Comparison of ENCODE assay signal across 14 mouse cellular contexts in genomic region chr5:64819390-64819789, GRCm38 (mm10). TPM values are rescaled to one million over a fixed set of nuclear protein-coding genes. Genes with fewer than 3 reads are reported as not detected.
DNase-seq lines count a peak whose midpoint lies in the region; ATAC-seq and TF ChIP-seq lines count a peak whose summit lies in the region.
"Had no signal": no experiment of that assay in that cellular context is flagged by ENCODE, and none has a peak within 500 bp of the region (broad histone marks: within the 10 kb centered on the region; RNA-seq: fewer than 3 reads in every experiment).

No protein-coding gene starts in this region.

- H3K9ac ChIP-seq in heart, adult 2 months (ENCODE audit: low read depth, low read length): no peak overlapping the region
- H3K9ac ChIP-seq: neural tube, embryonic 15.5 days had no signal

- no peak overlapping the region for H3K4me2 ChIP-seq in myocyte (ENCODE audit: low read depth)
- H3K4me2 ChIP-seq: heart, embryonic 11.5 days; neural tube, embryonic 15.5 days had no signal

- peaks cover 15% of the 10 kb centered on the region for H3K79me2 ChIP-seq in heart, adult 2 months (replicated peaks; ENCODE audit: control insufficient read depth, insufficient read depth, low read length)
- H3K79me2 ChIP-seq in myocyte (ENCODE audit: control insufficient read depth, insufficient read depth): peaks cover 59% of the 10 kb centered on the region

- H3ac ChIP-seq in myocyte (ENCODE audit: control insufficient read depth, insufficient read length): no peak overlapping the region

- H3K4me1 ChIP-seq in heart, adult 2 months (ENCODE audit: control insufficient read depth, insufficient read depth, low read length): peaks cover 30% of the 10 kb centered on the region

- H3K4me3 ChIP-seq in heart, adult 2 months: no peak overlapping the region
- no peak overlapping the region for H3K4me3 ChIP-seq in myocyte
- H3K4me3 ChIP-seq: midbrain, embryonic 10.5 days; neural tube, embryonic 15.5 days had no signal

- 39% methylated on average over 6 of the region's 6 CpGs for WGBS in heart, adult 2 months

- H3K36me3 ChIP-seq in heart, adult 2 months (ENCODE audit: control insufficient read depth, insufficient read depth, low read length): peaks cover 37% of the 10 kb centered on the region
- peaks cover 51% of the 10 kb centered on the region for H3K36me3 ChIP-seq in myocyte (ENCODE audit: control insufficient read depth, insufficient read depth)

- no peaks in the 10 kb centered on the region for H3K27me3 ChIP-seq in heart, adult 2 months (ENCODE audit: control insufficient read depth, insufficient read depth, low read length)
- no peaks in the 10 kb centered on the region for H3K27me3 ChIP-seq in myocyte (ENCODE audit: control insufficient read depth, insufficient read depth, insufficient read length)
- H3K27me3 ChIP-seq: CH12.LX; neural tube, embryonic 15.5 days had no signal

- peak overlapping the region; percentile 3; the same call in 1 of the 2 replicates for H3K27ac ChIP-seq in heart, adult 2 months
- H3K27ac ChIP-seq: midbrain, embryonic 10.5 days; neural tube, embryonic 15.5 days had no signal

- peak; percentile 32 to 63 for DNase-seq in heart, adult 2 months
- no peak for DNase-seq in heart, adult 8-10 months (ENCODE audit: low spot score)
- peak; percentile 63 to 73 for DNase-seq in thymus, postnatal 10 days (ENCODE audit: low spot score in 2 of 2)
- DNase-seq in Muller cell, postnatal 12 days (ENCODE audit: inconsistent ontology term): no peak
- no peak for DNase-seq in retina, embryonic 14.5 days (ENCODE audit: low spot score)
- DNase-seq in kidney, postnatal 36 days: no peak
- DNase-seq: layer of hippocampus, postnatal 36 days had no signal

- TF ChIP-seq CTCF in heart, adult 2 months (IDR thresholded peaks at IDR 0.05): 0 out of 2 replicates have a peak, but pooled peaks have one; percentile 7

- peak; percentile 79 for ATAC-seq in common myeloid progenitor, adult 5-6 weeks (replicated peaks; ENCODE audit: low read depth, poor library complexity, severe bottlenecking)
- ATAC-seq: forebrain, embryonic 16.5 days had no signal

- TF ChIP-seq EP300 in heart, adult 2 months (IDR thresholded peaks at IDR 0.05; ENCODE audit: insufficient read depth, low read depth, low read length): no peak

- intact Hi-C loops in heart, adult 2 months (cut with DNase I): no loop called here

- no peak for TF ChIP-seq POLR2A in heart, adult 2 months (IDR thresholded peaks at IDR 0.05; ENCODE audit: insufficient read depth, low read depth, low read length)
- no peak for TF ChIP-seq POLR2A in myocyte (IDR thresholded peaks at IDR 0.05; ENCODE audit: insufficient read length, low read depth)

TF ChIP-seq in myocyte, 11 proteins besides CTCF, POLR2A, EP300 and RAD21:
- TF ChIP-seq MYOG (IDR thresholded peaks at IDR 0.05; ENCODE audit: control insufficient read depth in 1 of 3, insufficient read depth in 1 of 3, insufficient read length in 2 of 3, low read depth in 2 of 3) (no peak), SRF (IDR thresholded peaks at IDR 0.05; ENCODE audit: control insufficient read depth, insufficient read length, low read depth) (no peak), POLR2AphosphoS2 (IDR thresholded peaks at IDR 0.05; ENCODE audit: insufficient read length, low read depth) (peak; percentile 36)

RNA-seq across cellular contexts. Expression of gene Klf3, which starts 16.2 kb away (rescaled TPM):
- total RNA-seq in heart, adult 2 months (2021): 10 to 100 TPM; 41.4 to 46.6 TPM
- 34.3 and 41.8 TPM in 2 replicates for polyA plus RNA-seq in heart, adult 2 months (2012; rRNA removed)
- 10 to 100 TPM; 35.2 to 51.2 (median 39.9) TPM for total RNA-seq in heart, adult 8-10 months (2022)
- 19.0 and 21.5 TPM in 2 replicates for total RNA-seq in common myeloid progenitor, adult 5-6 weeks (2017)
- 27.4 TPM for polyA plus RNA-seq in myocyte (2012; fragmentation: generic; extraction: Trizol)

Comparison
In these comparisons a context has a peak if more than half of its experiments do, and no peak if none do; other contexts are left out.
1. DNase-seq: peak in heart, adult 2 months (2 of 2) and thymus, postnatal 10 days (2 of 2); none in heart, adult 8-10 months (single experiment), Muller cell, postnatal 12 days (single experiment), retina, embryonic 14.5 days (single experiment) and kidney, postnatal 36 days (0 of 2).